Mouse (Mus musculus) kidney, adult 18-20 months (tissue): ENCODE measurements around the gene Sash1.

Source experiments
- DNase-seq: peaks from one replicate; pipeline ENCODE4 v3.0.0; 2021

The Sash1 gene

GRCm38 (mm10) chr10:8847974-8848373 is 37.9 kb downstream of the Sash1 start:
- no peak for DNase-seq

GRCm38 (mm10) chr10:8846258-8846657 is 39.6 kb downstream of the Sash1 start:
- no peak for DNase-seq

GRCm38 (mm10) chr10:8845230-8845770 is 40.6 kb downstream of the Sash1 start:
- DNase-seq: no peak

- DNase-seq: no peak
Observed at GRCm38 (mm10) chr10:8839956-8840355, 45.9 kb downstream of the Sash1 start.

- peak; percentile 37 for DNase-seq
Observed at GRCm38 (mm10) chr10:8833816-8834464, 51.9 kb downstream of the Sash1 start.

- no peak for DNase-seq
Observed at GRCm38 (mm10) chr10:8826303-8826702, 59.6 kb downstream of the Sash1 start.

- DNase-seq: no peak
Observed at GRCm38 (mm10) chr10:8825874-8826273, 60.0 kb downstream of the Sash1 start.

GRCm38 (mm10) chr10:8818066-8818465 is 67.8 kb downstream of the Sash1 start:
- no peak for DNase-seq

- DNase-seq: no peak
Observed at GRCm38 (mm10) chr10:8813984-8814578, 71.8 kb downstream of the Sash1 start.

- no peak for DNase-seq
Observed at GRCm38 (mm10) chr10:8813259-8813658, 72.6 kb downstream of the Sash1 start.

GRCm38 (mm10) chr10:8812807-8813206 is 73.1 kb downstream of the Sash1 start:
- DNase-seq: no peak

GRCm38 (mm10) chr10:8811261-8812039 is 74.4 kb downstream of the Sash1 start:
- DNase-seq: no peak

GRCm38 (mm10) chr10:8810496-8810895 is 75.4 kb downstream of the Sash1 start:
- no peak for DNase-seq

GRCm38 (mm10) chr10:8808383-8808782 is 77.5 kb downstream of the Sash1 start:
- no peak for DNase-seq

- DNase-seq: no peak
Observed at GRCm38 (mm10) chr10:8807581-8807980, 78.3 kb downstream of the Sash1 start.

- DNase-seq: peak; percentile 56
Observed at GRCm38 (mm10) chr10:8805402-8805801, 80.5 kb downstream of the Sash1 start.

GRCm38 (mm10) chr10:8804292-8804691 is 81.6 kb downstream of the Sash1 start:
- DNase-seq: no peak

- no peak for DNase-seq
Observed at GRCm38 (mm10) chr10:8801719-8802347, 84.0 kb downstream of the Sash1 start.

- no peak for DNase-seq
Observed at GRCm38 (mm10) chr10:8801139-8801613, 84.7 kb downstream of the Sash1 start.

- peak; percentile 82 for DNase-seq
Observed at GRCm38 (mm10) chr10:8797826-8798225, 88.0 kb downstream of the Sash1 start.

GRCm38 (mm10) chr10:8795336-8795735 is 90.5 kb downstream of the Sash1 start:
- peak; percentile 77 for DNase-seq

GRCm38 (mm10) chr10:8792412-8792811 is 93.5 kb downstream of the Sash1 start:
- peak; percentile 72 for DNase-seq

- DNase-seq: no peak
Observed at GRCm38 (mm10) chr10:8789096-8789495, 96.8 kb downstream of the Sash1 start.
